Mouse (Mus musculus) frontal cortex, postnatal 36 days (tissue): ENCODE data around the gene Olfr1200.

Source experiments
- DNase-seq, 2 experiments: peaks; one replicate each; pipeline ENCODE4 v3.0.0; 2022; ENCODE audit warnings: low spot score in 2 of 2

Olfr1200 gene

DNA sequence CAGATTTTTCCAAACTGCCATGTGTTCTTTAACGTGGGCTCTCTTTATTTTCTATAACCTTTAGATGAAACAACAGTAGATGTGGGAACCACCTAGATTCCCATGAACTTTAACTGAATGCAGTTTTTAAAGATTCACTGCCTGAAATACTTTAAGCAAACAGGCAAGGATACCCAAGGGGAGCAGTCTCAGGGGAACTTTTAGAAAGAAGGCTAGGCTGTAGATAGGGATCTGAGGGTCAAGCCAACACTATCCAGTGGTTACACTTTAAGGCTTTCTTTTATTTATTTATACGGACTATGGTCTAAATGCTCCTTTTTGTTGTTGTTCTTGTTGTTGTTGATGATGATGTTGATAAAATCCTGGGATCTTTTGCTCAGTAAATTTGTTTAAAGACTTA is at the start of gene Olfr1200:
Gene Olfr1200 (minus strand): TSS at position 101 of the 400 bp plus-strand sequence.
- DNase-seq: no peak

DNA sequence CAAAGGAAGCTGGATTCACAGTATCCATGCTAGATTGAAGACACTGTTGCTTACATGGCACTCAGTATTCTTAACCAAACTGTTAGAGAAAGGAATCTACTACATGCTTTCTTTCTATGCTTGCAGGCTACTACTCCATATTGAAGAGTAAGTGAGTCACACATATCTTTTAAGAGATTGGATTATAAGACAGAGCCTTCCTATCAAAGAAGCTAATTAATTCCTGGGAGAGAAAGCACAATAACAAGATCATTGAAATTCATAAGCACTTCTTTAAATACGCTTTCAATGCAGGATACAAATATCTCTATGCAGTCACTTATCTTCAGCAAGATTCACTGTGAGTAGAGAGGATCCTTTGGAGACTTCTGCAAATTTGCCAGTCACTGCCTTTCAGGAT is 43.9 kb upstream of the Olfr1200 start, which contains the start of gene Olfr1202:
Gene Olfr1202 (plus strand): TSS at position 301 of the 400 bp plus-strand sequence.
- DNase-seq: no peak

DNA sequence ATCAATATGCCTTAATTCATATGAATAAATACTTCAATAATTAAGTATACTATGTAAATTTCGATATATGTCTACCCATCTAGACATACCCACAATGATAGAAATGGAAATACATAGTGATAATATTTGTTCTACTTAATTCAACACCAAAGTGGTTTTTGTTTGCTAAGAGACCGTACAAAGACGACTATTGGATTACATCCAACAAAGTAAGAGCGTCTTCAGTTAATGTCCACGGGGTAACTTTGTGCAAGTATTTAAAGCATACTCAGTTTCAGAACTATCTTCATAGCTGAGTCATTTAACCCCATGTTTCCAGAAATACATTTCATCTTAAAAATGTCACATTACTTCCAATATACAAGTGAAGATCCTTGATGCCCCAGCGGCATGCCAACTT is 22.4 kb upstream of the Olfr1200 start, which contains the start of gene Olfr1201:
Gene Olfr1201 (plus strand): TSS at position 301 of the 400 bp plus-strand sequence.
- no peak for DNase-seq

DNA sequence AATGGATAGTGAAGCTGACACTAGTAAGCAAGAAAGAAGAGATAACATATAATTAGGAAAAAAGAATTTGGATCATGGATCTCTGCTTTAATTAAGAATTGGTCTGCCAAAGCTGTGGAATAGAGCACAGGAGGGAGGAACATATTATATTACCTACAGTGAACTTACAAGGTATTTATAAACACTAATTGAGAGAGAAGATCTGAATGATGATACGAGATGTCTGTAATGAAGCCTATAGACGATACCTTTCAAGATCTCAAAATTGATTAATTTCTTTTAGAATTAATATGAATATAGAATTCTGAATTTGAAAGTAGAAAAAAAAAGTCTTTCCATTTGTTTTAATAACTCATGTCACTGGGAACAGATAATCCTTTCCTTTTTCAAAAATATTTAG is 9.9 kb downstream of the Olfr1200 start, which contains the start of gene Olfr1199:
Gene Olfr1199 (minus strand): TSS at position 101 of the 400 bp plus-strand sequence.
- DNase-seq: no peak

DNA sequence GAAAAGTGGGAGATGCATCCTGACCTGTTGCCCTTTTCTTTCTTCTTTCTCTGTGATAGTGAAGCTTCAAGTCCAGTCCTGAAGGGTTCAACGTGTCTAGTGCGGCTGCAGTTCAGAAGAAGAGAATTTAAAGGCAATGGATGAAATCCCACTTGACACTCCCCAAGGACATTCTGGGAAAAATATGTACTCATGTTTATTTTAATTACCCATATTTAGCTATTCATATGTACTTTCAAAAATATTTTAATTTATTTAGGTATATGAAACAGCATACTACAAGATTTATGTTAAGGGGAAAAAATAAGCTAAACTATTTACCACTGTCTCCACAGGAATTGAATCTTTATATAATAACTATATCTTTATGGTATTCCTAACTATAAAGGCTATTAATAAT is 19.0 kb downstream of the Olfr1200 start, which contains the start of gene Olfr1198:
Gene Olfr1198 (minus strand): TSS at position 101 of the 400 bp plus-strand sequence.
- no peak for DNase-seq

DNA sequence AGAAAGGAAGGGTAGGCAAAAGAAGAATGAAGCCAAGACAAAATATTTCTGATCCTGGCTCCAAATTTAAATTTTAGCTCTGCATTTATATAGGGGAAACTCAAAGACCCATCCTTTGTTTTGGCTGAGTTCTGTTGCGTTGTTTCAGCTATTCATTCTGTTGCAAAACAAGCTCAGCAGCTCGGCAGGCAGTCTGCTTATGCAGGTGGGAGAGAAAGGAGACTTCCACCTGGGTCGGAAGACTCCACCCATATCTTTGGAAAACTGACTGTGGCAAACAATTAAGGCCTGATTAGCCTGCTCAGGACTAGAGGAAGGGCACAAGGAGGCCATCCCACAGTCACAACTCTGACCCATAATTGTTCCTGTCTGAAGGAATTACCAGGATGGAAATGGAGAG is 26.9 kb downstream of the Olfr1200 start:
- DNase-seq: no peak

DNA sequence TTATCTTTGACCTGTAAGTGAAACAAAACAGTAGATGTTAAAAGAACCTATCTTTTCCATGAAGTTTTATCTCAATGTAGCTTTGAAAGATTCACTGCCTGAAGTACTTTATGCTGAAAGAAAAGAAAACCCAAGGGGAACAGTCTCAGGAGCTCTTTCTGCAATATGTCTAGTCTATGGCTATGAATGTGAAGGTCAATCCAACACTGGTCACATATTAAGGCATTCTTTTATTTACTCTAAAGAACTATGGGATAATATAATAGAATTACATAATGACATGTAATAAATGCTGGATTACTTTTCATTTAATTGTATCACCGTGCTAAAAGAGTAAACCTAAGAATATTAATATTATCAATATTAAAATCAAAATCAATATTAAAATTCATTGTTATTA is 38.0 kb downstream of the Olfr1200 start, which contains the start of gene Olfr1197:
Gene Olfr1197 (minus strand): TSS at position 101 of the 400 bp plus-strand sequence.
- DNase-seq: no peak
